Mouse (Mus musculus) intestine, embryonic 15.5 days (tissue): ENCODE data around the gene CT030661.1. TPM values are rescaled to one million over a fixed set of nuclear protein-coding genes. Genes with fewer than 3 reads are reported as not detected.
A peak's percentile ranks its signal among the peaks of the same experiment; 100 is the strongest.
"Not testable (repeated sequence)": the region's sequence is repeated elsewhere in the genome, so short reads cannot be mapped to it uniquely, and the experiment has no call there.

ENCODE experiments used
- ATAC-seq: fragments of 200-750 bp; cut with Nextera tagmentation; 2 replicates; pipeline ENCODE4 v1.8.0; 2017; ENCODE audit warnings: moderate TSS enrichment, moderate library complexity
- H3K27ac ChIP-seq: fragments of 300-500 bp; sonication (generic); 2 replicates; pipeline ENCODE4 v1.5.1; 2015; ENCODE audit warnings: mild to moderate bottlenecking, inconsistent platforms
- H3K27me3 ChIP-seq: fragments of 300-500 bp; sonication (generic); replicated peaks from 2 replicates; pipeline ENCODE4 v1.6.1; 2015; ENCODE audit warnings: inconsistent platforms
- H3K36me3 ChIP-seq: fragments of 300-500 bp; sonication (generic); 2 replicates; pipeline ENCODE4 v1.6.1; 2015; ENCODE audit warnings: inconsistent platforms
- H3K4me1 ChIP-seq: fragments of 300-500 bp; sonication (generic); replicated peaks from 2 replicates; pipeline ENCODE4 v1.6.1; 2015; ENCODE audit warnings: inconsistent platforms
- H3K4me2 ChIP-seq: fragments of 300-500 bp; sonication (generic); replicated peaks from 2 replicates; pipeline ENCODE4 v1.6.1; 2015; ENCODE audit warnings: mild to moderate bottlenecking, inconsistent platforms
- H3K4me3 ChIP-seq: fragments of 300-500 bp; sonication (generic); replicated peaks from 2 replicates; pipeline ENCODE4 v1.5.1; 2015; ENCODE audit warnings: inconsistent platforms
- H3K9ac ChIP-seq: fragments of 300-500 bp; sonication (generic); 2 replicates; pipeline ENCODE4 v1.6.1; 2015; ENCODE audit warnings: inconsistent platforms
- H3K9me3 ChIP-seq: fragments of 300-500 bp; sonication (generic); 2 replicates; pipeline ENCODE4 v1.6.1; 2016; ENCODE audit warnings: inconsistent platforms
- WGBS: fragments of 180-500 bp; shearing (Covaris S2); methylation state at CpG from one replicate; pipeline ENCODE4 v1.1.7; 2015; 5-methylcytosine and 5-hydroxymethylcytosine counted together
- polyA plus RNA-seq: library from polyadenylated mRNA; unstranded; fragments of >200 nt; fragmentation: Nextera tagmentation; extraction: Ambion mirVana; gene quantifications from 2 replicates; pipeline ENCODE4 v1.2.1, GENCODE M21; 2015

The CT030661.1 gene
- 10.6 and 11.4 TPM in 2 replicates for polyA plus RNA-seq

GRCm38 (mm10) chr17:22314730-22315226 lies at the start of gene CT030661.1:
TSS of gene CT030661.1 (minus strand) at chr17:22314837.
- Histone ChIP-seq H3K4me3 (peak within 1 kb of the TSS; percentile 65), H3K4me2 (peak within 1 kb of the TSS; percentile 54), H3K9ac (peak within 1 kb of the TSS; percentile 69), H3K27ac (peak within 1 kb of the TSS; percentile 86)
- H3K36me3 ChIP-seq, H3K4me1 ChIP-seq, H3K9me3 ChIP-seq, H3K27me3 ChIP-seq: not testable (repeated sequence)
- ATAC-seq, result peak; percentile 100
- whole genome bisulfite sequencing, result under 1% methylated on average over 20 of the region's 20 CpGs

- 0 out of 2 replicates have a peak, but pooled peaks cover 2% of the 10 kb centered on the region for H3K36me3 ChIP-seq
- no peaks in the 10 kb centered on the region for H3K27me3 ChIP-seq
- no peaks in the 10 kb centered on the region for H3K9me3 ChIP-seq
- H3K9ac ChIP-seq, result no peak overlapping the region
- no peak overlapping the region for H3K4me2 ChIP-seq
- ATAC-seq, result no peak
- H3K27ac ChIP-seq, result no peak overlapping the region
- 90% methylated on average over 3 of the region's 3 CpGs for WGBS
- H3K4me1 ChIP-seq, result 0 out of 2 replicates have a peak, but pooled peaks cover 8% of the 10 kb centered on the region
- H3K4me3 ChIP-seq, result no peak overlapping the region
Observed at GRCm38 (mm10) chr17:22363895-22364294, 49.3 kb upstream of the CT030661.1 start.

GRCm38 (mm10) chr17:22361101-22361781 lies 46.6 kb upstream of the CT030661.1 start, which contains the start of the genes Zfp944 and Zfp758:
TSS of gene Zfp944 (minus strand) at chr17:22361400.
TSS of gene Zfp758 (plus strand) at chr17:22361453.
- Histone ChIP-seq H3K4me2 (peak within 1 kb of the TSS; percentile 62), H3K27ac (peak within 1 kb of the TSS; percentile 85), H3K4me3 (peak within 1 kb of the TSS; percentile 54), H3K9ac (peak within 1 kb of the TSS; percentile 58)
- not testable (repeated sequence) for H3K27me3 ChIP-seq, H3K9me3 ChIP-seq, H3K4me1 ChIP-seq, H3K36me3 ChIP-seq
- WGBS, result under 1% methylated on average over 31 of the region's 43 CpGs
- peak; percentile 100 for ATAC-seq

GRCm38 (mm10) chr17:22360572-22360971 lies 45.9 kb upstream of the CT030661.1 start:
- Histone ChIP-seq H3K27ac (no peak overlapping the region), H3K4me1 (0 out of 2 replicates have a peak, but pooled peaks cover 8% of the 10 kb centered on the region), H3K4me2 (peak overlapping the region; percentile 62), H3K27me3 (no peaks in the 10 kb centered on the region), H3K36me3 (0 out of 2 replicates have a peak, but pooled peaks cover 2% of the 10 kb centered on the region), H3K9me3 (no peaks in the 10 kb centered on the region), H3K4me3 (peak overlapping the region; percentile 54), H3K9ac (peak overlapping the region; percentile 51; the same call in 1 of the 2 replicates)
- peak; percentile 13; the same call in 1 of the 2 replicates for ATAC-seq
- 26% methylated on average over 5 of the region's 5 CpGs for WGBS

GRCm38 (mm10) chr17:22352794-22353193 lies 38.2 kb upstream of the CT030661.1 start:
- no peak for ATAC-seq

GRCm38 (mm10) chr17:22315247-22315646 lies 610 bp upstream of the CT030661.1 start:
- peak overlapping the region; percentile 86 for H3K27ac ChIP-seq

More at GRCm38 (mm10) chr17:22352794-22353193, 38.2 kb upstream of the CT030661.1 start:
- Histone ChIP-seq H3K9me3 (no peaks in the 10 kb centered on the region), H3K36me3 (no peaks in the 10 kb centered on the region), H3K4me3 (no peak overlapping the region), H3K27ac (no peak overlapping the region), H3K27me3 (no peaks in the 10 kb centered on the region), H3K4me2 (no peak overlapping the region), H3K4me1 (no peaks in the 10 kb centered on the region), H3K9ac (no peak overlapping the region)

GRCm38 (mm10) chr17:22314219-22314618 lies 418 bp downstream of the CT030661.1 start:
- Histone ChIP-seq H3K4me3 (peak overlapping the region; percentile 65), H3K9ac (peak overlapping the region; percentile 69), H3K27ac (peak overlapping the region; percentile 86), H3K4me2 (peak overlapping the region; percentile 54)
- H3K36me3 ChIP-seq, H3K9me3 ChIP-seq, H3K27me3 ChIP-seq, H3K4me1 ChIP-seq: not testable (repeated sequence)
- peak; percentile 81 for ATAC-seq
- 0% methylated on average over 3 of the region's 3 CpGs for WGBS

More at GRCm38 (mm10) chr17:22315247-22315646, 610 bp upstream of the CT030661.1 start:
- not testable (repeated sequence) for H3K36me3 ChIP-seq, H3K9me3 ChIP-seq, H3K4me1 ChIP-seq, ATAC-seq, H3K27me3 ChIP-seq
- Histone ChIP-seq H3K9ac (peak overlapping the region; percentile 32), H3K4me2 (peak overlapping the region; percentile 54), H3K4me3 (peak overlapping the region; percentile 65)
- 10% methylated on average over 2 of the region's 2 CpGs for WGBS

Other genes with a start within 250 kb of the CT030661.1 start
- gene Zfp947, start 148.6 kb downstream of the CT030661.1 start, polyA plus RNA-seq, result 2.9 TPM in 2 replicates
- gene Zfp994, start 89.2 kb downstream of the CT030661.1 start, polyA plus RNA-seq, result 3.0 and 3.6 TPM in 2 replicates
- gene Zfp944, start 46.6 kb upstream of the CT030661.1 start, polyA plus RNA-seq, result 10.7 and 11.9 TPM in 2 replicates
- 7.8 and 9.0 TPM in 2 replicates for gene Zfp758, start 46.6 kb upstream of the CT030661.1 start, polyA plus RNA-seq
- 15.1 and 16.2 TPM in 2 replicates for gene Zfp946, start 109.4 kb upstream of the CT030661.1 start, polyA plus RNA-seq